Mouse (Mus musculus) CH12.LX (cell line): ENCODE data around the gene Prkag1. TPM values are rescaled to one million over a fixed set of nuclear protein-coding genes. Genes with fewer than 3 reads are reported as not detected.

ENCODE experiments used
- DNase-seq: peaks from one replicate; pipeline ENCODE4 v3.0.0-alpha.2; 2013; ENCODE audit errors: extremely low read depth
- H3K27ac ChIP-seq: 2 replicates; pipeline ENCODE4 v1.5.1; 2012; ENCODE audit warnings: low read depth, mild to moderate bottlenecking, control low read depth, moderate library complexity; ENCODE audit not compliant: insufficient read depth
- H3K27me3 ChIP-seq: replicated peaks from 2 replicates; pipeline ENCODE3; 2012; ENCODE audit warnings: inconsistent platforms
- H3K36me3 ChIP-seq, 2 experiments: replicated peaks in 1 of 2; 2 replicates each; pipeline versions ENCODE3 to v1.6.1; 2012; ENCODE audit warnings: inconsistent platforms in 1 of 2, low read length in 1 of 2, mild to moderate bottlenecking in 1 of 2, mixed read lengths in 1 of 2, moderate library complexity in 1 of 2; ENCODE audit not compliant: control insufficient read depth in 1 of 2, insufficient read depth in 1 of 2
- H3K4me1 ChIP-seq, 2 experiments: 2 replicates each; pipeline ENCODE4 v1.6.1; 2012; ENCODE audit warnings: inconsistent platforms in 1 of 2, moderate library complexity in 1 of 2; ENCODE audit not compliant: insufficient read depth in 2 of 2, control insufficient read depth in 1 of 2
- H3K4me2 ChIP-seq: 2 replicates; pipeline ENCODE4 v1.6.1; 2012; ENCODE audit warnings: low read depth, mild to moderate bottlenecking, control low read depth; ENCODE audit not compliant: poor library complexity, insufficient read depth, severe bottlenecking
- H3K4me3 ChIP-seq, 3 experiments: fragments of 150-350 bp in 1 of 3; sonication (generic) in 1 of 3; replicated peaks in 1 of 3; 2 replicates each; pipeline versions ENCODE3 to v1.5.1; 2011 to 2012; ENCODE audit warnings: low read depth in 2 of 3, low read length in 2 of 3, mild to moderate bottlenecking in 2 of 3, moderate library complexity in 2 of 3, control low read depth in 1 of 3, improper control_type of control experiment in 1 of 3, inconsistent platforms in 1 of 3, mixed read lengths in 1 of 3; ENCODE audit not compliant: poor library complexity in 1 of 3
- H3K79me2 ChIP-seq: replicated peaks from 2 replicates; pipeline ENCODE4 v1.6.1; 2012; ENCODE audit warnings: mild to moderate bottlenecking, moderate library complexity; ENCODE audit not compliant: control insufficient read depth, poor library complexity, insufficient read depth, severe bottlenecking; ENCODE audit errors: extremely low read depth
- H3K9ac ChIP-seq: 2 replicates; pipeline ENCODE4 v1.6.1; 2012; ENCODE audit warnings: low read depth, mild to moderate bottlenecking, control low read depth, moderate library complexity; ENCODE audit not compliant: insufficient read depth
- H3K9me3 ChIP-seq: replicated peaks from 2 replicates; pipeline ENCODE3; 2012; ENCODE audit warnings: low read length, inconsistent platforms, mixed read lengths
- BHLHE40 ChIP-seq: IDR thresholded peaks from 2 replicates; pipeline ENCODE4 v1.6.1; 2011; ENCODE audit warnings: mild to moderate bottlenecking, low read depth, low read length, improper control_type of control experiment
- CHD2 ChIP-seq: IDR thresholded peaks from 2 replicates; pipeline ENCODE4 v1.6.1; 2011; ENCODE audit warnings: low read length, improper control_type of control experiment
- CTCF ChIP-seq, 2 experiments: IDR thresholded peaks in 1 of 2; conservative IDR thresholded peaks in 1 of 2; 2 replicates each; pipeline ENCODE4 v1.5.1; 2011 to 2012; ENCODE audit warnings: low read depth in 2 of 2, low read length in 2 of 2, improper control_type of control experiment in 1 of 2, inconsistent platforms in 1 of 2, mild to moderate bottlenecking in 1 of 2, moderate library complexity in 1 of 2
- ELF1 ChIP-seq: IDR thresholded peaks from 2 replicates; pipeline ENCODE4 v1.6.1; 2014; ENCODE audit warnings: low read depth, mild to moderate bottlenecking, inconsistent platforms, low read length, improper control_type of control experiment
- ETS1 ChIP-seq: conservative IDR thresholded peaks from 2 replicates; pipeline ENCODE4 v1.6.1; 2012; ENCODE audit warnings: low read depth, mild to moderate bottlenecking, inconsistent platforms, low read length, improper control_type of control experiment, moderate library complexity
- GABPA ChIP-seq: IDR thresholded peaks from 2 replicates; pipeline ENCODE4 v1.6.1; 2012; ENCODE audit warnings: low read depth, low read length, improper control_type of control experiment, inconsistent platforms; ENCODE audit not compliant: insufficient replicate concordance
- IRF4 ChIP-seq: IDR thresholded peaks from 2 replicates; pipeline ENCODE4 v1.6.1; 2014; ENCODE audit warnings: low read depth, mild to moderate bottlenecking, inconsistent platforms, low read length, improper control_type of control experiment
- JUN ChIP-seq: IDR thresholded peaks from 2 replicates; pipeline ENCODE4 v1.6.1; 2011; ENCODE audit warnings: low read depth, mild to moderate bottlenecking, low read length, improper control_type of control experiment, moderate library complexity; ENCODE audit not compliant: insufficient read depth
- JUND ChIP-seq: conservative IDR thresholded peaks from 2 replicates; pipeline ENCODE4 v1.6.1; 2011; ENCODE audit warnings: low read depth, low read length, improper control_type of control experiment
- KAT2A ChIP-seq: IDR thresholded peaks from 2 replicates; pipeline ENCODE4 v1.6.1; 2012; ENCODE audit warnings: low read length, improper control_type of control experiment, inconsistent platforms; ENCODE audit not compliant: insufficient replicate concordance
- MAFK ChIP-seq: IDR thresholded peaks from 2 replicates; pipeline ENCODE4 v1.6.1; 2011; ENCODE audit warnings: low read length, improper control_type of control experiment; ENCODE audit not compliant: insufficient replicate concordance
- MAZ ChIP-seq: IDR thresholded peaks from 2 replicates; pipeline ENCODE4 v1.6.1; 2012; ENCODE audit warnings: low read depth, mild to moderate bottlenecking, inconsistent platforms, low read length, improper control_type of control experiment, moderate library complexity
- MXI1 ChIP-seq: IDR thresholded peaks from 2 replicates; pipeline ENCODE4 v1.6.1; 2011; ENCODE audit warnings: mild to moderate bottlenecking, low read depth, low read length, improper control_type of control experiment
- MYC ChIP-seq: IDR thresholded peaks from 2 replicates; pipeline ENCODE4 v1.6.1; 2011; ENCODE audit warnings: low read depth, mild to moderate bottlenecking, improper control_type of control experiment, low read length
- PAX5 ChIP-seq: IDR thresholded peaks from 2 replicates; pipeline ENCODE4 v1.6.1; 2012; ENCODE audit warnings: low read length, inconsistent platforms, mixed read lengths
- POLR2A ChIP-seq: IDR thresholded peaks from 2 replicates; pipeline ENCODE4 v1.6.1; 2011; ENCODE audit warnings: low read depth, mild to moderate bottlenecking, improper control_type of control experiment, low read length
- POLR2AphosphoS2 ChIP-seq: IDR thresholded peaks from 2 replicates; pipeline ENCODE4 v1.6.1; 2011; ENCODE audit warnings: low read depth, low read length, improper control_type of control experiment
- RCOR1 ChIP-seq: conservative IDR thresholded peaks from 2 replicates; pipeline ENCODE4 v1.6.1; 2012; ENCODE audit warnings: low read depth, mild to moderate bottlenecking, inconsistent platforms, low read length, improper control_type of control experiment
- SIN3A ChIP-seq: IDR thresholded peaks from 2 replicates; pipeline ENCODE4 v1.6.1; 2012; ENCODE audit warnings: low read length, improper control_type of control experiment, inconsistent platforms
- TBP ChIP-seq: conservative IDR thresholded peaks from 2 replicates; pipeline ENCODE4 v1.6.1; 2011; ENCODE audit warnings: low read depth, low read length, improper control_type of control experiment
- USF1 ChIP-seq: IDR thresholded peaks from 2 replicates; pipeline ENCODE4 v1.6.1; 2014; ENCODE audit warnings: low read depth, mild to moderate bottlenecking, inconsistent platforms, low read length, improper control_type of control experiment
- USF2 ChIP-seq: conservative IDR thresholded peaks from 2 replicates; pipeline ENCODE4 v1.6.1; 2011; ENCODE audit warnings: low read depth, low read length, improper control_type of control experiment
- ZC3H11A ChIP-seq: IDR thresholded peaks from 2 replicates; pipeline ENCODE4 v1.6.1; 2012; ENCODE audit warnings: low read depth, mild to moderate bottlenecking, inconsistent platforms, low read length, improper control_type of control experiment
- ZKSCAN1 ChIP-seq: IDR thresholded peaks from 2 replicates; pipeline ENCODE4 v1.6.1; 2012; ENCODE audit warnings: low read depth, inconsistent platforms, low read length, improper control_type of control experiment, borderline replicate concordance
- ZMIZ1 ChIP-seq: IDR thresholded peaks from 2 replicates; pipeline ENCODE4 v1.6.1; 2012; ENCODE audit warnings: low read depth, mild to moderate bottlenecking, inconsistent platforms, low read length, improper control_type of control experiment
- ZNF384 ChIP-seq: IDR thresholded peaks from 2 replicates; pipeline ENCODE4 v1.6.1; 2012; ENCODE audit warnings: low read depth, low read length, improper control_type of control experiment, inconsistent platforms
- dilution Hi-C: fragments of 300-500 bp; cut with MboI; formaldehyde crosslinking; loops from 2 replicates; pipeline ENCODE4 v1.14.3; 2020; ENCODE audit warnings: low sequenced_read_pairs; ENCODE audit not compliant: extremely low pct_unique_long_range_greater_than_20kb, extremely low pct_ligation_motif_present
- in situ Hi-C: fragments of 300-500 bp; cut with MboI; formaldehyde crosslinking; loops from 3 replicates; pipeline ENCODE4 v1.14.3; 2019; ENCODE audit warnings: low sequenced_read_pairs, low pct_ligation_motif_present, low pct_unique_long_range_greater_than_20kb, mixed read lengths
- polyA plus RNA-seq: library from polyadenylated mRNA; unstranded; fragments of >175 nt; gene quantifications from 2 replicates; pipeline ENCODE4 v1.2.1, GENCODE M21; 2012; ENCODE audit warnings: low read depth; ENCODE audit not compliant: insufficient read length
- total RNA-seq, 2 experiments: library from RNA; depleted of rRNA; stranded (reverse); fragments of 300-350 nt in 1 of 2; fragments of >200 nt in 1 of 2; gene quantifications; 2 replicates each; pipeline ENCODE4 v1.2.3; 2012 to 2014

The Prkag1 gene
- total and polyA plus RNA-seq, 3 experiments: 49.4 to 87.5 (median 66.1) TPM

DNA sequence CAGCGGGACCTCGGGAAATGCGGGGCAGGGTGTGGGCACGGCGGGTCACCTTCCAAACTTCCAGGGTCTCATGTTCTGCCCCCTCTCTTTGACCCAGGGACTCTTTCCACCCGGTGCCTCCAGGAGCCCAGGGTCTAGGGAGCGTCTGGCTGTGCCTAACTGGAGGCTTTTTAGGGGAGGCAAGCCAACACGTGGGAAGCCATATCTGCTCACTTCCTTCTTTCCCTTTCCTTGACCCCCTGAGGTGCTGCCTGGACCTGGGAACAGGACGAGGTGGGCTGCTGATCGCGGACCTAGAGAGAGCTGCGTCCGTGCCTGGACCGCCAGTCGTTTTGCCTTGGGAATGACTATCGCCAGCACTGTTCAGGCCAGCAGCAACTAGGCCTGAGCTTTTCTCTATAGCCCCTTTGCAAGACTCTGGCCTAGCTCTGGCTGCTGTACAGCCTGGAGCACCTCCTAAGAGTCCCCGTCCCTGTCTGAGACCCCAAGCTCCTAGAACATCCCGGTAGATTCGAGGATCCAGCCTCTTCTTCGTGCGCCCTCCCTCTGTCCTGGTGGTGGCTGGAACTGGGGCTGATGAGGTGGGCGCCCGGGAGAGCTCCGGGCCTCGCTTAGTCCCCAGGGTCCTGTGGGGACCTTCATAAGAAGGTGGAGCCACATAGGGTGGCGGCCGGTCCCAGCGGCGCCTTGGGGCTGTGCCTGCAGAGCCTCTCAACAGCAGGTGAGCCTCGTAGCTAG, 25.1 kb downstream of the Prkag1 start:
- no peak overlapping the region for H3K4me2 ChIP-seq
- no peak overlapping the region for H3K27ac ChIP-seq
- in situ Hi-C loops: no loop called here
- H3K4me3 ChIP-seq: no peak overlapping the region
- no peaks in the 10 kb centered on the region for H3K79me2 ChIP-seq
- H3K9ac ChIP-seq: no peak overlapping the region
- H3K36me3 ChIP-seq: peaks cover 0 to 10% of the 10 kb centered on the region in 2 experiments
- dilution Hi-C loops: no loop called here
- no peak for DNase-seq
- H3K4me1 ChIP-seq: peaks cover 5 to 32% of the 10 kb centered on the region in 2 experiments; a peak in 2 of 4 replicates
- H3K9me3 ChIP-seq: peaks cover 16% of the 10 kb centered on the region
- TF ChIP-seq IRF4 (no peak), POLR2AphosphoS2 (no peak), GABPA (no peak), ZNF384 (no peak), USF1 (no peak), USF2 (no peak), JUND (no peak), MXI1 (no peak), MAFK (no peak), MYC (no peak), JUN (no peak), KAT2A (no peak), CHD2 (no peak), ETS1 (no peak)
- H3K27me3 ChIP-seq: peaks cover 69% of the 10 kb centered on the region

DNA sequence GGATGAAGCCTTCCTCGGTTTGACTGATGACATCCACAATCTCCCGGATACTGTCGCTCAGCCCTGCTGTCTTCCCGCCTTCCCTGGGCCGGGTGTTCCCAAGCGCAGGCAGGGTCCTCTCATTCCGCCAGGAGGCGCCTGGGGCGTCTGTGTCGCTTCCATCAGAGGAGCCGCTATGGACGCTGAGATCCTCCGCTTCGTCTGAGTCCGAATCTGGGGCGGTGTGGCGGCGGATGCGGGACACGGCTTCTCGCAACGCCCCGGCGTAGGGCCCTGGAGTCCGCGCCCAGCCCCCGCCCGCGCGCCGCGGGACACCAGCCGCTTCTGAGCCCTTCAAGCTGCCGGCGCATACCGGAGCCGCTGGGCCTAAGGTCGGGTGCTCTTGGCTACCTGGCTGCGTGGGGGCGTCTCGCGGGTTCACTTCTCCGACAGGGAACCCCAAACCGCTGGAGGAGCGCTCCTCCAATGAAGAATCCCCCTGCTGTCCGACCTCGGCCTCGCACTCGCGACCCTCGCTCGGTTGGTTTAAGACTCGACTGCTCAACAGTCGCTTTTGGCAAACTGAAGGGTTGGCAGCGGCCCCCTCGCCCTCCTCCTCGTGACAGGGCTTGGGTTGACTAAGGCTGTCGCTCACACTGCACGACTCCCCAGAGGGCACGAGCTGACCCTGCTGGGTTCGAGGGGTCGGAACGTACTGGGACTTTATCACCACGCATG, 25.8 kb downstream of the Prkag1 start:
- H3K4me2 ChIP-seq: no peak overlapping the region
- peaks cover 5 to 27% of the 10 kb centered on the region in 2 experiments; a peak in 2 of 4 replicates for H3K4me1 ChIP-seq
- in situ Hi-C loops (no loop called here), dilution Hi-C loops (no loop called here)
- peaks cover 0 to 3% of the 10 kb centered on the region in 2 experiments for H3K36me3 ChIP-seq
- DNase-seq: no peak
- H3K27ac ChIP-seq: no peak overlapping the region
- peaks cover 16% of the 10 kb centered on the region for H3K9me3 ChIP-seq
- H3K4me3 ChIP-seq: no peak overlapping the region
- H3K27me3 ChIP-seq: peaks cover 77% of the 10 kb centered on the region
- no peaks in the 10 kb centered on the region for H3K79me2 ChIP-seq
- no peak overlapping the region for H3K9ac ChIP-seq
- no peak for TF ChIP-seq ZMIZ1
- no peak for TF ChIP-seq TBP
- no peak for TF ChIP-seq USF2
- no peak for TF ChIP-seq ETS1
- TF ChIP-seq ELF1: no peak
- TF ChIP-seq ZC3H11A: no peak
- TF ChIP-seq ZKSCAN1: no peak
- no peak for TF ChIP-seq MYC
- TF ChIP-seq SIN3A: no peak
- no peak for TF ChIP-seq MXI1
- no peak for TF ChIP-seq CTCF (conservative IDR thresholded peaks at IDR 0.05 in 1 of 2, IDR thresholded peaks at IDR 0.05 in 1 of 2; ENCODE audit: low read depth in 2 of 2, low read length in 2 of 2)
- TF ChIP-seq PAX5: no peak
- no peak for TF ChIP-seq MAFK
- no peak for TF ChIP-seq JUN
- TF ChIP-seq POLR2A: no peak
- TF ChIP-seq BHLHE40: no peak
- no peak for TF ChIP-seq CHD2
- no peak for TF ChIP-seq MAZ
- TF ChIP-seq RCOR1: no peak
